Mouse (Mus musculus) embryonic fibroblast, embryonic 13.5 days (primary cell): ENCODE data around the gene Adcy5. TPM values are rescaled to one million over a fixed set of nuclear protein-coding genes. Genes with fewer than 3 reads are reported as not detected.

Experiments
- H3K27ac ChIP-seq: 2 replicates; pipeline ENCODE4 v1.5.1; 2012; ENCODE audit warnings: low read length, control low read depth, inconsistent platforms; ENCODE audit not compliant: insufficient read depth
- H3K4me1 ChIP-seq: 2 replicates; pipeline ENCODE4 v1.6.1; 2011; ENCODE audit warnings: low read length; ENCODE audit not compliant: control insufficient read depth, insufficient read depth
- H3K4me3 ChIP-seq: 2 replicates; pipeline ENCODE4 v1.5.1; 2011; ENCODE audit warnings: mild to moderate bottlenecking, control low read depth, low read length; ENCODE audit not compliant: insufficient read depth
- CTCF ChIP-seq: IDR thresholded peaks from 2 replicates; pipeline ENCODE4 v1.5.1; 2011; ENCODE audit warnings: mild to moderate bottlenecking, control low read depth, low read length, moderate library complexity, borderline replicate concordance; ENCODE audit not compliant: insufficient read depth
- POLR2A ChIP-seq: IDR thresholded peaks from 2 replicates; pipeline ENCODE4 v1.6.1; 2011; ENCODE audit warnings: low read depth, mild to moderate bottlenecking, control low read depth, low read length, moderate library complexity
- polyA plus RNA-seq: library from polyadenylated mRNA; stranded (reverse); fragments of >200 nt; gene quantifications from 2 replicates; pipeline ENCODE4 v1.2.4, GENCODE M21; 2011; ENCODE audit warnings: low read depth; ENCODE audit not compliant: missing spikeins, insufficient read length

Adcy5 gene
- polyA plus RNA-seq, 1 experiment, result 1.3 TPM

GRCm38 (mm10) chr16:35120603-35121002 lies 34.1 kb upstream of the Adcy5 start:
- no peak overlapping the region for H3K27ac ChIP-seq

GRCm38 (mm10) chr16:35127270-35127669 lies 27.4 kb upstream of the Adcy5 start:
- H3K27ac ChIP-seq, result no peak overlapping the region
- no peak overlapping the region for H3K4me3 ChIP-seq
- no peaks in the 10 kb centered on the region for H3K4me1 ChIP-seq
- no peak for TF ChIP-seq CTCF
- TF ChIP-seq POLR2A, result no peak

More at GRCm38 (mm10) chr16:35120603-35121002, 34.1 kb upstream of the Adcy5 start:
- no peak overlapping the region for H3K4me3 ChIP-seq
- TF ChIP-seq POLR2A (no peak), CTCF (no peak)
- H3K4me1 ChIP-seq, result no peaks in the 10 kb centered on the region

DNA sequence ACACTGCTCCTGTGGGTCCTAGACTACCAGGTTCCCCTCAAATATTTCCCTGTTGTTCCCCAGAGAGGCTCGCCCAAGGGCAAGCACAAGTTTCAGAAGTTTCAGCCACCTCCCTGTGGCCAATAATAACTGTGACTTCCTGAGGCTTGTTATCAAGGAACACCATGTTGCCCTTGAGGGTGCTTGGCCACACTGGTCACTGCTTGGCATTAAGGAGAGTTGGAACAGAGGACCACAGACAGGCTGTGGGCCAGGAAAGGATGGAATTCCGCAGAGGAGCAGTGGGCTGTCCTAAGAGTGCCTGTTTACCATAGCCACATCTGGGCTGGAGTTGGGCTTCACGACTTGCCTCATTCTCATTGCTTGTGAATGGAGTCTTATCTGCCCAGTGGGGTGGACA lies 24.5 kb upstream of the Adcy5 start:
- Histone ChIP-seq H3K4me3 (no peak overlapping the region), H3K4me1 (no peaks in the 10 kb centered on the region), H3K27ac (no peak overlapping the region)
- TF ChIP-seq POLR2A (no peak), CTCF (no peak)

- H3K4me1 ChIP-seq, result no peaks in the 10 kb centered on the region
- H3K27ac ChIP-seq, result no peak overlapping the region
- no peak overlapping the region for H3K4me3 ChIP-seq
- TF ChIP-seq CTCF, result no peak
- no peak for TF ChIP-seq POLR2A
These were observed 15.3 kb upstream of the Adcy5 start for GRCm38 (mm10) chr16:35139416-35139815.

DNA sequence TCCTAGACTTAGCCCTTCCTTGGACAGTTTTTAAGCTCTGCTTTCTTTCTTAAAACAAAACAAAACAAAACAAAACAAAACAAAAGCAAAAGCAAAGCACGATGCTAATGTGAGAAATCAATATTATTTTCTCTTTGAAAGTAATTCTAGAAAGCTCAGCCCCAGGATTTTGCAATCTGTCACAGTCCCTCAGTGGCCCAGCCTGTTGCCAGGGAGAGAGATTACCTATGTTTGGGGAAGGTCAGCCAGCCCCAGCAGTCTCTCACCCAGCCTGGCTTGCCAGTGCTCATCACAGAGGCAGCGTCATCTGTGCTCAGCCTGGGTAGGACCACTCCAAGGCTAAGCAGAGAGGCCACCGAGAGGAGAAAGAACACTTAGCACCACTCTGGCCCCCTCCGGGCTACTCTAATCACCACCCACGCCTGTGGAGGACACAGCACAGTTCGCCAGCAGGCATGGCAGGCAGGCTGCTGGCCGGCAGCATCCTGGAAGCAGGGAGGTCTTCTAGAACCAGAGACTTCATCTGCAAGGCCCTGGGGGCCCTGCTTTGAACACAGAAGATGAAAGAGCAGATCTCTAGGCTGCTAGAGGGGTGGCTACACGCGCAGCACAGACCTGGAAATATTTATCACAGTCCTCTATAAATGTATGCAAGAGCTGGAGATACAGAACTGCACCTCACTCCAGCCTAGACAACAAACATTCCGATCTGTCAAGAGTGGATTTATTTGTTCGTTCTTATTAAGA lies 14.6 kb upstream of the Adcy5 start:
- H3K4me3 ChIP-seq, result no peak overlapping the region
- no peak overlapping the region for H3K27ac ChIP-seq
- H3K4me1 ChIP-seq, result no peaks in the 10 kb centered on the region
- TF ChIP-seq CTCF (no peak), POLR2A (no peak)

DNA sequence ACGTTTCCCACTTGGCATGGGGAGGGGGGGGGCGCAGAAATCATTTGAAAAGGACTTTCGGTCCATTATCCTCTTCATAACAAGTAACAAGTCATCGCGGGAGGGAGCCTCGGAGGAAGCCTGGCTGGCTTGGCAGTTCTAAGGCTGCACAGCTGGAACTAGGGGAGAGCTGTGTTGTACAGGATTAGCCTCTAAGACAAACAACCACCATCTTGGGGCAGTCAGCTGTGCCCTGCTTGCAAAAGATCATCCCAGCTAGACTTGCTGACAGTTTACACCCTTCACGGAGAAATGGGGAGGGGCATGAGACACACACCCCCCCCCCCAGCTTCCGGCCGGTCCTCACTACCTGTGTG lies 14.1 kb upstream of the Adcy5 start:
- H3K27ac ChIP-seq, result no peak overlapping the region
- TF ChIP-seq CTCF, result no peak
- TF ChIP-seq POLR2A, result no peak

GRCm38 (mm10) chr16:35141839-35142238 lies 12.8 kb upstream of the Adcy5 start:
- TF ChIP-seq POLR2A (no peak), CTCF (no peak)
- H3K4me3 ChIP-seq, result no peak overlapping the region
- H3K4me1 ChIP-seq, result no peaks in the 10 kb centered on the region
- no peak overlapping the region for H3K27ac ChIP-seq

More for the DNA sequence above, 14.1 kb upstream of the Adcy5 start:
- Histone ChIP-seq H3K4me1 (no peaks in the 10 kb centered on the region), H3K4me3 (no peak overlapping the region)

GRCm38 (mm10) chr16:35146153-35146552 lies 8.5 kb upstream of the Adcy5 start:
- H3K4me1 ChIP-seq, result no peaks in the 10 kb centered on the region
- H3K4me3 ChIP-seq, result no peak overlapping the region
- H3K27ac ChIP-seq, result no peak overlapping the region
- TF ChIP-seq CTCF, result no peak
- no peak for TF ChIP-seq POLR2A

GRCm38 (mm10) chr16:35153146-35153755 lies 1.4 kb upstream of the Adcy5 start:
- Histone ChIP-seq H3K4me1 (no peaks in the 10 kb centered on the region), H3K4me3 (no peak overlapping the region), H3K27ac (no peak overlapping the region)
- TF ChIP-seq POLR2A (no peak), CTCF (no peak)

DNA sequence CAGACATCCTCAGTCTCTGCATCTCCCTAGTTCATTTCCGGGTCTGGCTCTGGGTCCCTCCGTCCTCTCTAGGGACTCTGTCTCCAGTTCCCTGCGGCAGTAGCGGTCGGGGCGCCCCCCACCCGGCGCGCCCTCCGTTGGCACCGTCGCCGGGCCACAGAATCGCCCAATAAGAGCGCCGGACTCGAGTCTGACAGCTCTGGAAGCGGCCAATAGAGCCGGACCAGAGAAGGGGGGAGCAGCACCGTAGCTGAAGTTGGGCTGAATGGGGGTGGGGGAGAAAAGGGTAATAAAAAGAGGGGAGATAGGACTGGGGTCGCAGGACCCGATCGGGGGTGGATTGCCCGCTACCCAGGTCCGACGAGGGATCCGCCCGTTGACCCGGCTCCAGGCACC lies 434 bp upstream of the Adcy5 start:
- H3K27ac ChIP-seq, result no peak overlapping the region
- H3K4me3 ChIP-seq, result peak overlapping the region; percentile 49
- no peak for TF ChIP-seq CTCF
- no peak for TF ChIP-seq POLR2A
- H3K4me1 ChIP-seq, result no peaks in the 10 kb centered on the region
